ENCODE assay signal across 29 mouse cellular contexts in genomic region chr11:70551526-70551925, GRCm38 (mm10). TPM values are rescaled to one million over a fixed set of nuclear protein-coding genes. Genes with fewer than 3 reads are reported as not detected.
DNase-seq lines count a peak whose midpoint lies in the region; ATAC-seq and TF ChIP-seq lines count a peak whose summit lies in the region.
"Had no signal": no experiment of that assay in that cellular context is flagged by ENCODE, and none has a peak within 500 bp of the region (broad histone marks: within the 10 kb centered on the region; RNA-seq: fewer than 3 reads in every experiment).

No protein-coding gene starts in this region.

- TF ChIP-seq POLR2A in lung, adult 2 months (IDR thresholded peaks at IDR 0.05; ENCODE audit: borderline replicate concordance, extremely low read depth, low read depth, low read length): no peak
- TF ChIP-seq POLR2A in MEL (IDR thresholded peaks at IDR 0.05; ENCODE audit: control insufficient read depth in 1 of 2, insufficient read depth in 1 of 2, low read depth in 1 of 2, low read length in 2 of 2, poor library complexity in 1 of 2): no peak

- no peak for TF ChIP-seq CTCF in lung, adult 2 months (IDR thresholded peaks at IDR 0.05; ENCODE audit: insufficient read depth, low read length)
- no peak for TF ChIP-seq CTCF in MEL (IDR thresholded peaks at IDR 0.05 in 2 of 3, conservative IDR thresholded peaks at IDR 0.05 in 1 of 3; ENCODE audit: control insufficient read depth in 1 of 3, insufficient read depth in 1 of 3, low read depth in 2 of 3, low read length in 3 of 3, poor library complexity in 1 of 3, severe bottlenecking in 1 of 3)

- H3K4me3 ChIP-seq in lung, adult 2 months (replicated peaks; ENCODE audit: extremely low read depth, low read depth, low read length): no peak overlapping the region
- no peak overlapping the region for H3K4me3 ChIP-seq in midbrain, embryonic 11.5 days (ENCODE audit: low read depth, low read length)
- no peak overlapping the region for H3K4me3 ChIP-seq in midbrain, embryonic 10.5 days
- no peak overlapping the region for H3K4me3 ChIP-seq in MEL (ENCODE audit: control insufficient read depth in 1 of 2, insufficient read depth in 1 of 2, low read depth in 2 of 2, low read length in 2 of 2)

- H3K27ac ChIP-seq in midbrain, embryonic 11.5 days (ENCODE audit: low read depth, low read length): no peak overlapping the region
- H3K27ac ChIP-seq in midbrain, embryonic 10.5 days (replicated peaks): no peak overlapping the region
- no peak overlapping the region for H3K27ac ChIP-seq in MEL (ENCODE audit: control insufficient read depth, low read depth, low read length)

- 95% methylated on average over 8 of the region's 8 CpGs for WGBS in lung, adult 2 months
- 91% methylated on average over 8 of the region's 8 CpGs for WGBS in midbrain, embryonic 11.5 days
- 91% methylated on average over 8 of the region's 8 CpGs for WGBS in midbrain, embryonic 10.5 days

- 0 out of 4 replicates have a peak, but pooled peaks of 1 of the 2 experiments have one; percentile 14 for TF ChIP-seq EP300 in MEL (IDR thresholded peaks at IDR 0.05; ENCODE audit: low read depth in 1 of 2, low read length in 2 of 2)

- H3K79me2 ChIP-seq in MEL (ENCODE audit: control insufficient read depth, insufficient read depth, low read length, poor library complexity): no peaks in the 10 kb centered on the region

- H3K9ac ChIP-seq in midbrain, embryonic 11.5 days (ENCODE audit: low read length): no peak overlapping the region
- no peak overlapping the region for H3K9ac ChIP-seq in MEL (ENCODE audit: control insufficient read depth, low read depth, low read length, poor library complexity, severe bottlenecking)

- peak; percentile 22 for DNase-seq in lung, postnatal 36 days
- DNase-seq in lung, adult 2 months: no peak
- DNase-seq in midbrain, embryonic 11.5 days (ENCODE audit: low spot score, missing footprints): peak; percentile 53
- no peak for DNase-seq in midbrain, embryonic 10.5 days (ENCODE audit: low spot score)
- DNase-seq in MEL (ENCODE audit: low read depth, low spot score): peak; percentile 77
- peak; percentile 58 for DNase-seq in MEL-GATA-1-ER (ENCODE audit: extremely low read depth, low read depth)
- no peak for DNase-seq in heart, adult 18-20 months
- no peak for DNase-seq in kidney, adult 18-20 months
- DNase-seq: adrenal gland, adult 2 months; adrenal gland, adult 8-10 months; adrenal gland, postnatal 10 days; adrenal gland, postnatal 14 days; adrenal gland, postnatal 25 days; adrenal gland, postnatal 36 days; B cell, adult 2 months; cerebellum, adult 11 months; cerebellum, adult 11-12 months; cerebellum, adult 18-20 months; cerebellum, adult 2 months had no signal

- no peaks in the 10 kb centered on the region for H3K27me3 ChIP-seq in midbrain, embryonic 11.5 days (ENCODE audit: control insufficient read depth, insufficient read depth, low read length)
- H3K27me3 ChIP-seq in midbrain, embryonic 10.5 days (ENCODE audit: low read depth, poor library complexity, severe bottlenecking): peaks cover 6% of the 10 kb centered on the region; the same call in 1 of the 2 replicates
- H3K27me3 ChIP-seq in MEL (ENCODE audit: control insufficient read depth in 1 of 2, insufficient read depth in 2 of 2, low read length in 2 of 2): peaks cover 2 to 5% of the 10 kb centered on the region in 2 experiments; a peak in 3 of 4 replicates
- H3K27me3 ChIP-seq: CH12.LX, Patski had no signal

- no peak overlapping the region for H3K4me2 ChIP-seq in midbrain, embryonic 11.5 days

- H3K36me3 ChIP-seq in midbrain, embryonic 11.5 days (ENCODE audit: control insufficient read depth, insufficient read depth, low read length): no peaks in the 10 kb centered on the region
- no peaks in the 10 kb centered on the region for H3K36me3 ChIP-seq in midbrain, embryonic 10.5 days
- peaks cover 0 to 2% of the 10 kb centered on the region in 2 experiments; a peak in 1 of 4 replicates for H3K36me3 ChIP-seq in MEL (ENCODE audit: control insufficient read depth in 1 of 2, insufficient read depth in 2 of 2, low read length in 2 of 2)
- H3K36me3 ChIP-seq: G1E had no signal

- H3K9me3 ChIP-seq in midbrain, embryonic 11.5 days (ENCODE audit: control insufficient read depth, low read length): no peaks in the 10 kb centered on the region
- H3K9me3 ChIP-seq in midbrain, embryonic 10.5 days (replicated peaks): no peaks in the 10 kb centered on the region
- H3K9me3 ChIP-seq in MEL (replicated peaks; ENCODE audit: insufficient read depth, low read length): no peaks in the 10 kb centered on the region
- H3K9me3 ChIP-seq: G1E had no signal

- no peak for ATAC-seq in midbrain, embryonic 11.5 days (ENCODE audit: low FRiP score)
- ATAC-seq: activated CD4-positive, CD25-positive, alpha-beta regulatory T cell, adult 4 months; CD4-positive, CD25-positive, alpha-beta regulatory T cell, adult 4 months; Patski had no signal

- no peak for TF ChIP-seq RAD21 in MEL (IDR thresholded peaks at IDR 0.05; ENCODE audit: low read depth, low read length)

- no peaks in the 10 kb centered on the region for H3K4me1 ChIP-seq in lung, adult 2 months (ENCODE audit: control insufficient read depth, insufficient read depth, low read length)
- H3K4me1 ChIP-seq in midbrain, embryonic 11.5 days (ENCODE audit: control insufficient read depth, insufficient read depth, low read length): no peaks in the 10 kb centered on the region
- 0 out of 2 replicates have a peak, but pooled peaks cover 9% of the 10 kb centered on the region for H3K4me1 ChIP-seq in midbrain, embryonic 10.5 days
- peaks cover 0 to 15% of the 10 kb centered on the region in 2 experiments; a peak in 2 of 4 replicates for H3K4me1 ChIP-seq in MEL (ENCODE audit: control insufficient read depth in 1 of 2, insufficient read depth in 2 of 2, low read length in 2 of 2)

TF ChIP-seq in MEL, 35 proteins besides CTCF, POLR2A, EP300 and RAD21:
- TF ChIP-seq ZKSCAN1 (IDR thresholded peaks at IDR 0.05; ENCODE audit: low read depth, low read length): no peak
- no peak for TF ChIP-seq GATA1 (IDR thresholded peaks at IDR 0.05; ENCODE audit: low read depth, low read length)
- peak; percentile 34 for TF ChIP-seq TAL1 (IDR thresholded peaks at IDR 0.05; ENCODE audit: low read length)
- no peak for TF ChIP-seq RCOR1 (IDR thresholded peaks at IDR 0.05; ENCODE audit: low read depth, low read length)
- no peak for TF ChIP-seq SIN3A (IDR thresholded peaks at IDR 0.05; ENCODE audit: low read length)

RNA-seq across cellular contexts. Expression of gene Mink1, which starts 11.2 kb away (rescaled TPM):
- 119 and 120 TPM in 2 replicates for polyA plus RNA-seq in lung, adult 2 months (2012; rRNA removed)
- 12.3 and 12.9 TPM in 2 replicates for polyA plus RNA-seq in midbrain, embryonic 11.5 days (2014; fragmentation: Nextera tagmentation; extraction: Ambion mirVana)
- 10.3 and 12.6 TPM in 2 replicates for polyA plus RNA-seq in midbrain, embryonic 10.5 days (2016; fragmentation: Nextera tagmentation; extraction: Ambion mirVana)
- 25.0 and 33.8 TPM in 2 replicates for total RNA-seq in MEL (2012; rRNA removed)
- 100 to 1,000 TPM in 1 of 2 experiments, 10 to 100 TPM in 1; 57.3 to 230 TPM for polyA plus RNA-seq in MEL (2012; ENCODE audit: insufficient read depth in 1 of 2, insufficient read length in 2 of 2, low read depth in 1 of 2, low replicate concordance in 2 of 2, missing spikeins in 1 of 2)
- 10 to 100 TPM; 41.3 to 48.0 TPM for total RNA-seq in heart, adult 18-20 months (2021)

RNA-seq across cellular contexts. Expression of gene Pld2, which starts 11.7 kb away (rescaled TPM):
- polyA plus RNA-seq in lung, adult 2 months (2012; rRNA removed): 32.4 and 47.2 TPM in 2 replicates
- 3.5 and 4.0 TPM in 2 replicates for polyA plus RNA-seq in midbrain, embryonic 11.5 days (2014; fragmentation: Nextera tagmentation; extraction: Ambion mirVana)
- polyA plus RNA-seq in midbrain, embryonic 10.5 days (2016; fragmentation: Nextera tagmentation; extraction: Ambion mirVana): 3.5 and 4.1 TPM in 2 replicates
- 0.07 and 0.15 TPM in 2 replicates for total RNA-seq in MEL (2012; rRNA removed)
- under 1 TPM in 1 of 2 experiments, not detected in 1; 0.39 TPM for polyA plus RNA-seq in MEL (2012; ENCODE audit: insufficient read depth in 1 of 2, insufficient read length in 2 of 2, low read depth in 1 of 2, low replicate concordance in 2 of 2, missing spikeins in 1 of 2)
- total RNA-seq in heart, adult 18-20 months (2021): 1 to 10 TPM; 5.9 to 6.1 TPM
- polyA plus RNA-seq: G1E had no signal

RNA-seq across cellular contexts. Expression of gene Gm40193, which starts 18.8 kb away (rescaled TPM):
- not detected in 2 replicates for polyA plus RNA-seq in lung, adult 2 months (2012; rRNA removed)
- polyA plus RNA-seq in midbrain, embryonic 11.5 days (2014; fragmentation: Nextera tagmentation; extraction: Ambion mirVana): not detected in 2 replicates
- not detected in 2 replicates for polyA plus RNA-seq in midbrain, embryonic 10.5 days (2016; fragmentation: Nextera tagmentation; extraction: Ambion mirVana)
- not detected in 2 replicates for total RNA-seq in MEL (2012; rRNA removed)
- not detected for polyA plus RNA-seq in MEL (2012; ENCODE audit: insufficient read depth in 1 of 2, insufficient read length in 2 of 2, low read depth in 1 of 2, low replicate concordance in 2 of 2, missing spikeins in 1 of 2)
- not detected for total RNA-seq in heart, adult 18-20 months (2021)
- total RNA-seq: adrenal gland, adult 18-20 months; adrenal gland, adult 2 months; adrenal gland, adult 8-10 months; adrenal gland, postnatal 10 days; adrenal gland, postnatal 14 days; adrenal gland, postnatal 25 days; adrenal gland, postnatal 36 days; adrenal gland, postnatal 4 days; CH12.LX; ES-E14; G1E had no signal
- polyA plus RNA-seq: activated CD4-positive, CD25-positive, alpha-beta regulatory T cell, adult 4 months; adrenal gland, adult 2 months; brain, embryonic 14.5 days; C2C12; CD4-positive, CD25-positive, alpha-beta regulatory T cell, adult 4 months; cerebellum, adult 2 months; G1E; Patski had no signal

RNA-seq across cellular contexts. Expression of gene Psmb6, which starts 26.4 kb away (rescaled TPM):
- polyA plus RNA-seq in lung, adult 2 months (2012; rRNA removed): 202 and 264 TPM in 2 replicates
- polyA plus RNA-seq in midbrain, embryonic 11.5 days (2014; fragmentation: Nextera tagmentation; extraction: Ambion mirVana): 826 and 909 TPM in 2 replicates
- polyA plus RNA-seq in midbrain, embryonic 10.5 days (2016; fragmentation: Nextera tagmentation; extraction: Ambion mirVana): 1,085 and 1,129 TPM in 2 replicates
- total RNA-seq in MEL (2012; rRNA removed): 602 and 671 TPM in 2 replicates
- 100 to 1,000 TPM in 1 of 2 experiments, not detected in 1; 462 TPM for polyA plus RNA-seq in MEL (2012; ENCODE audit: insufficient read depth in 1 of 2, insufficient read length in 2 of 2, low read depth in 1 of 2, low replicate concordance in 2 of 2, missing spikeins in 1 of 2)
- 100 to 1,000 TPM; 226 to 256 TPM for total RNA-seq in heart, adult 18-20 months (2021)

RNA-seq across cellular contexts. Expression of gene Gltpd2, which starts 32.5 kb away (rescaled TPM):
- polyA plus RNA-seq in lung, adult 2 months (2012; rRNA removed): 0.12 and 0.34 TPM in 2 replicates
- polyA plus RNA-seq in midbrain, embryonic 11.5 days (2014; fragmentation: Nextera tagmentation; extraction: Ambion mirVana): 0.18 and 0.22 TPM in 2 replicates
- 0.15 and 0.25 TPM in 2 replicates for polyA plus RNA-seq in midbrain, embryonic 10.5 days (2016; fragmentation: Nextera tagmentation; extraction: Ambion mirVana)
- total RNA-seq in MEL (2012; rRNA removed): not detected in 2 replicates
- under 1 TPM in 1 of 2 experiments, not detected in 1; 0.06 TPM for polyA plus RNA-seq in MEL (2012; ENCODE audit: insufficient read depth in 1 of 2, insufficient read length in 2 of 2, low read depth in 1 of 2, low replicate concordance in 2 of 2, missing spikeins in 1 of 2)
- not detected for total RNA-seq in heart, adult 18-20 months (2021)
- total RNA-seq: adrenal gland, adult 18-20 months; adrenal gland, adult 8-10 months; adrenal gland, postnatal 25 days; adrenal gland, postnatal 36 days; CH12.LX; G1E had no signal
- polyA plus RNA-seq: activated CD4-positive, CD25-positive, alpha-beta regulatory T cell, adult 4 months; brain, embryonic 14.5 days; C2C12; CD4-positive, CD25-positive, alpha-beta regulatory T cell, adult 4 months; cerebellum, adult 2 months; G1E; Patski had no signal

Comparison
In these comparisons a context has a peak if more than half of its experiments do, and no peak if none do; other contexts are left out.
1. DNase-seq: peak in lung, postnatal 36 days (single experiment), midbrain, embryonic 11.5 days (single experiment), MEL (single experiment) and MEL-GATA-1-ER (single experiment); none in lung, adult 2 months (single experiment), midbrain, embryonic 10.5 days (single experiment), heart, adult 18-20 months (0 of 2) and kidney, adult 18-20 months (single experiment).